In the genomic region with DNA sequence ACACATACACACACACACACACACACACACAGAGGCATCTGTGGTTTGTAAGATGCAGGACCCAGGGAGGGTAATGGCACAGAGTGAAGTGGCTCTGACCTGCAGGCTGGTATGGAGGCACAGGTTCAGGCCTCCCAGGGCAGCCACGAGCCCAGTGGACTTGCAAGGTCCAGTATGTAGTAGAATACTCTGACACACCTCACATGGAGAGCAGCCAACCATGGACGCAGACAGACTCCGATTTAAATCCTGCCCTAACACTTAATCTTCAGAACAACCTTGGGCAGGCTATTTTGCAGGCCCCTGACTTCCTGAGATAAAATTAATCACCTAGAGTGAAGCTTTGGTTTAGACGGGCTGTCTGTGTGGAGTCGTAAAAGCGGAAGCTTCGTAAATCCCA, we compare ENCODE assay signal across 36 mouse cellular contexts. TPM values are rescaled to one million over a fixed set of nuclear protein-coding genes. Genes with fewer than 3 reads are reported as not detected.
DNase-seq lines count a peak whose midpoint lies in the region; ATAC-seq and TF ChIP-seq lines count a peak whose summit lies in the region.
"Had no signal": no experiment of that assay in that cellular context is flagged by ENCODE, and none has a peak within 500 bp of the region (broad histone marks: within the 10 kb centered on the region; RNA-seq: fewer than 3 reads in every experiment).

No protein-coding gene starts in this region.

- no peaks in the 10 kb centered on the region for H3K9me3 ChIP-seq in kidney, postnatal 0 days (replicated peaks; ENCODE audit: low read length)
- H3K9me3 ChIP-seq: embryonic facial prominence, embryonic 10.5 days; embryonic facial prominence, embryonic 15.5 days; forebrain, embryonic 12.5 days; heart, embryonic 10.5 days; hindbrain, embryonic 13.5 days; limb, embryonic 13.5 days; midbrain, embryonic 13.5 days; neural tube, embryonic 13.5 days; stomach, embryonic 15.5 days had no signal

- no peaks in the 10 kb centered on the region for H3K27me3 ChIP-seq in heart, adult 2 months (ENCODE audit: control insufficient read depth, insufficient read depth, low read length)
- H3K27me3 ChIP-seq in kidney, postnatal 0 days (ENCODE audit: insufficient read depth, low read length) = no peaks in the 10 kb centered on the region
- H3K27me3 ChIP-seq in kidney, adult 2 months (replicated peaks; ENCODE audit: control insufficient read depth, insufficient read depth, low read length) = no peaks in the 10 kb centered on the region
- H3K27me3 ChIP-seq: embryonic facial prominence, embryonic 15.5 days; forebrain, embryonic 12.5 days; hindbrain, embryonic 13.5 days; limb, embryonic 13.5 days; midbrain, embryonic 13.5 days; neural tube, embryonic 13.5 days; stomach, embryonic 15.5 days had no signal

- no peak overlapping the region for H3K27ac ChIP-seq in heart, adult 2 months
- no peak overlapping the region for H3K27ac ChIP-seq in kidney, postnatal 0 days
- no peak overlapping the region for H3K27ac ChIP-seq in kidney, adult 2 months (ENCODE audit: insufficient read depth, low read depth, low read length)
- H3K27ac ChIP-seq: embryonic facial prominence, embryonic 10.5 days; embryonic facial prominence, embryonic 15.5 days; forebrain, embryonic 12.5 days; heart, embryonic 10.5 days; hindbrain, embryonic 13.5 days; left cerebral cortex, adult 2 months; limb, embryonic 13.5 days; midbrain, embryonic 13.5 days; neural tube, embryonic 13.5 days; stomach, embryonic 15.5 days had no signal

- no peak for TF ChIP-seq EP300 in heart, adult 2 months (IDR thresholded peaks at IDR 0.05; ENCODE audit: insufficient read depth, low read depth, low read length)

- H3K9ac ChIP-seq in heart, adult 2 months (ENCODE audit: low read depth, low read length) = no peak overlapping the region
- no peak overlapping the region for H3K9ac ChIP-seq in kidney, postnatal 0 days (ENCODE audit: low read depth, low read length)
- H3K9ac ChIP-seq: embryonic facial prominence, embryonic 15.5 days; forebrain, embryonic 12.5 days; forebrain, postnatal 0 days; hindbrain, embryonic 13.5 days; limb, embryonic 13.5 days; midbrain, embryonic 13.5 days; neural tube, embryonic 13.5 days; stomach, embryonic 15.5 days had no signal

- no peaks in the 10 kb centered on the region for H3K79me2 ChIP-seq in heart, adult 2 months (replicated peaks; ENCODE audit: control insufficient read depth, insufficient read depth, low read length)

- intact Hi-C loops in heart, adult 2 months (cut with DNase I) = no loop called here

- no peak for TF ChIP-seq CTCF in heart, adult 2 months (IDR thresholded peaks at IDR 0.05)
- TF ChIP-seq CTCF in kidney, postnatal 0 days (IDR thresholded peaks at IDR 0.05; ENCODE audit: low read depth) = no peak
- TF ChIP-seq CTCF in kidney, adult 2 months (conservative IDR thresholded peaks at IDR 0.05; ENCODE audit: insufficient read depth, insufficient read length, low read depth, low read length) = no peak

- H3K4me3 ChIP-seq in heart, adult 2 months = no peak overlapping the region
- H3K4me3 ChIP-seq in kidney, postnatal 0 days (replicated peaks; ENCODE audit: low read depth, low read length) = no peak overlapping the region
- H3K4me3 ChIP-seq in kidney, adult 2 months (ENCODE audit: insufficient read depth, low read depth, low read length) = no peak overlapping the region
- H3K4me3 ChIP-seq: embryonic facial prominence, embryonic 10.5 days; embryonic facial prominence, embryonic 15.5 days; forebrain, embryonic 12.5 days; heart, embryonic 10.5 days; hindbrain, embryonic 13.5 days; left cerebral cortex, adult 2 months; limb, embryonic 13.5 days; midbrain, embryonic 13.5 days; neural tube, embryonic 13.5 days; stomach, embryonic 15.5 days had no signal

- DNase-seq in heart, adult 11 months = peak; percentile 75
- DNase-seq in heart, adult 2 months = no peak
- peak; percentile 37 for DNase-seq in kidney, postnatal 0 days (ENCODE audit: low spot score)
- no peak for DNase-seq in kidney, adult 2 months
- DNase-seq in adrenal gland, adult 2 months = peak; percentile 70
- peak; percentile 60 for DNase-seq in adrenal gland, postnatal 25 days
- DNase-seq in cerebellum, postnatal 10 days = no peak
- DNase-seq in gastrocnemius, postnatal 25 days = no peak
- DNase-seq: cerebellum, adult 2 months; cerebellum, postnatal 25 days; forebrain, postnatal 0 days; heart, postnatal 36 days; kidney, postnatal 25 days; lung, postnatal 14 days; retina, postnatal 1 day; right cerebral cortex, postnatal 14 days had no signal

- TF ChIP-seq POLR2A in heart, adult 2 months (IDR thresholded peaks at IDR 0.05; ENCODE audit: insufficient read depth, low read depth, low read length) = no peak
- TF ChIP-seq POLR2A in kidney, adult 2 months (IDR thresholded peaks at IDR 0.05; ENCODE audit: low read depth, low read length) = no peak

- H3K4me2 ChIP-seq in kidney, postnatal 0 days (ENCODE audit: low read length) = no peak overlapping the region
- H3K4me2 ChIP-seq: embryonic facial prominence, embryonic 15.5 days; forebrain, embryonic 12.5 days; hindbrain, embryonic 13.5 days; limb, embryonic 13.5 days; liver, embryonic 11.5 days; midbrain, embryonic 13.5 days; neural tube, embryonic 13.5 days; stomach, embryonic 15.5 days had no signal

- no peak for ATAC-seq in kidney, postnatal 0 days (replicated peaks; ENCODE audit: low FRiP score, low read depth)
- ATAC-seq: forebrain, postnatal 0 days; intestine, embryonic 16.5 days; midbrain, embryonic 13.5 days had no signal

- 67% methylated on average over 7 of the region's 7 CpGs for WGBS in heart, adult 2 months
- WGBS in kidney, postnatal 0 days = 23% methylated on average over 7 of the region's 7 CpGs
- 56% methylated on average over 7 of the region's 7 CpGs for WGBS in kidney, adult 2 months

- no peaks in the 10 kb centered on the region for H3K36me3 ChIP-seq in heart, adult 2 months (ENCODE audit: control insufficient read depth, insufficient read depth, low read length)
- no peaks in the 10 kb centered on the region for H3K36me3 ChIP-seq in kidney, postnatal 0 days (ENCODE audit: insufficient read depth, low read length)
- H3K36me3 ChIP-seq in kidney, adult 2 months (ENCODE audit: control insufficient read depth, insufficient read depth, low read length) = no peaks in the 10 kb centered on the region
- H3K36me3 ChIP-seq: embryonic facial prominence, embryonic 10.5 days; embryonic facial prominence, embryonic 15.5 days; forebrain, embryonic 12.5 days; G1E; heart, embryonic 10.5 days; hindbrain, embryonic 13.5 days; limb, embryonic 13.5 days; midbrain, embryonic 13.5 days; neural tube, embryonic 13.5 days; stomach, embryonic 15.5 days had no signal

- no peaks in the 10 kb centered on the region for H3K4me1 ChIP-seq in heart, adult 2 months (ENCODE audit: control insufficient read depth, insufficient read depth, low read length)
- peaks cover 13% of the 10 kb centered on the region for H3K4me1 ChIP-seq in kidney, postnatal 0 days (replicated peaks; ENCODE audit: insufficient read depth, low read length)
- no peaks in the 10 kb centered on the region for H3K4me1 ChIP-seq in kidney, adult 2 months (ENCODE audit: control insufficient read depth, insufficient read depth, low read length)

RNA-seq across cellular contexts. Expression of gene Lmntd1, which starts 20.1 kb away (rescaled TPM):
- 1 to 10 TPM; 2.0 to 2.2 TPM for total RNA-seq in heart, adult 2 months (2021)
- polyA plus RNA-seq in heart, adult 2 months (2012; rRNA removed) = 6.7 and 11.4 TPM in 2 replicates
- 2.6 and 3.0 TPM in 2 replicates for polyA plus RNA-seq in kidney, postnatal 0 days (2015; fragmentation: Nextera tagmentation; extraction: Ambion mirVana)
- polyA plus RNA-seq in kidney, adult 2 months (2012; rRNA removed) = 0.34 and 0.37 TPM in 2 replicates
- 1 to 10 TPM in 1 of 2 experiments, under 1 TPM in 1; 0.75 to 1.2 TPM for total RNA-seq in adrenal gland, adult 2 months (2021)
- polyA plus RNA-seq in adrenal gland, adult 2 months (2012; rRNA removed) = 0.21 and 0.29 TPM in 2 replicates
- total RNA-seq in adrenal gland, postnatal 25 days (2021) = 0.39 and 0.90 TPM in 2 replicates
- under 1 TPM in 1 of 2 experiments, not detected in 1; 0.11 TPM for total RNA-seq in gastrocnemius, postnatal 25 days (2021)
- total RNA-seq: megakaryocyte, adult 5-6 weeks had no signal
- polyA plus RNA-seq: G1E; liver, embryonic 11.5 days; liver, embryonic 16.5 days had no signal

RNA-seq across cellular contexts. Expression of gene Tuba3b, which starts 21.6 kb away (rescaled TPM):
- total RNA-seq in heart, adult 2 months (2021) = under 1 TPM; 0.20 to 0.31 TPM
- polyA plus RNA-seq in heart, adult 2 months (2012; rRNA removed) = 0.67 and 0.68 TPM in 2 replicates
- polyA plus RNA-seq in kidney, postnatal 0 days (2015; fragmentation: Nextera tagmentation; extraction: Ambion mirVana) = not detected in 2 replicates
- 0.17 and 0.58 TPM in 2 replicates for polyA plus RNA-seq in kidney, adult 2 months (2012; rRNA removed)
- not detected for total RNA-seq in adrenal gland, adult 2 months (2021)
- not detected in 2 replicates for polyA plus RNA-seq in adrenal gland, adult 2 months (2012; rRNA removed)
- total RNA-seq in adrenal gland, postnatal 25 days (2021) = not detected in 2 replicates
- not detected for total RNA-seq in gastrocnemius, postnatal 25 days (2021)
- total RNA-seq: forebrain, postnatal 0 days; G1E; gastrocnemius, adult 8-10 months; layer of hippocampus, adult 18-20 months; layer of hippocampus, postnatal 14 days; left cerebral cortex, adult 2 months; left cerebral cortex, postnatal 25 days; megakaryocyte, adult 5-6 weeks had no signal
- polyA plus RNA-seq: cerebellum, adult 2 months; embryonic facial prominence, embryonic 10.5 days; embryonic facial prominence, embryonic 15.5 days; forebrain, embryonic 12.5 days; forebrain, postnatal 0 days; G1E; hindbrain, embryonic 13.5 days; intestine, embryonic 16.5 days; limb, embryonic 13.5 days; liver, embryonic 16.5 days; midbrain, embryonic 13.5 days; neural tube, embryonic 13.5 days; stomach, embryonic 15.5 days; urinary bladder, adult 2 months had no signal

Comparison
In these comparisons a context has a peak if more than half of its experiments do, and no peak if none do; other contexts are left out.
1. DNase-seq: peak in heart, adult 11 months (single experiment), kidney, postnatal 0 days (single experiment), adrenal gland, adult 2 months (single experiment) and adrenal gland, postnatal 25 days (single experiment); none in heart, adult 2 months (0 of 2), kidney, adult 2 months (single experiment), cerebellum, postnatal 10 days (0 of 2) and gastrocnemius, postnatal 25 days (single experiment).